Mouse (Mus musculus): Measurements from ENCODE around the gene Atf7ip. TPM values are rescaled to one million over a fixed set of nuclear protein-coding genes. Genes with fewer than 3 reads are reported as not detected.

Gene Atf7ip
- total and polyA plus RNA-seq, 2 experiments from 2014 or later, result 28.7 to 43.1 TPM

- TF ChIP-seq CTCF (IDR thresholded peaks at IDR 0.05), result no peak
- no peak overlapping the region for H3K9ac ChIP-seq (replicated peaks; ENCODE audit: low read length, poor library complexity, severe bottlenecking)
- DNase-seq (ENCODE audit: low spot score) (no peak), ATAC-seq (ENCODE audit: low FRiP score) (no peak)
- no peaks in the 10 kb centered on the region for H3K4me1 ChIP-seq (ENCODE audit: insufficient read depth, low read length)
- H3K27ac ChIP-seq (ENCODE audit: low read depth, low read length), result no peak overlapping the region
- H3K9me3 ChIP-seq (ENCODE audit: low read length), result no peaks in the 10 kb centered on the region
- H3K27me3 ChIP-seq (ENCODE audit: insufficient read depth, low read length), result no peaks in the 10 kb centered on the region
- H3K36me3 ChIP-seq (ENCODE audit: insufficient read depth, low read length), result no peaks in the 10 kb centered on the region
- no peak overlapping the region for H3K4me3 ChIP-seq (ENCODE audit: low read depth, low read length)
- 85% methylated on average over 6 of the region's 6 CpGs for WGBS
- H3K4me2 ChIP-seq (ENCODE audit: low read depth, low read length, poor library complexity, severe bottlenecking), result no peak overlapping the region
Measured at GRCm38 (mm10) chr6:136633719-136634118, 127.8 kb downstream of the Atf7ip start.

DNA sequence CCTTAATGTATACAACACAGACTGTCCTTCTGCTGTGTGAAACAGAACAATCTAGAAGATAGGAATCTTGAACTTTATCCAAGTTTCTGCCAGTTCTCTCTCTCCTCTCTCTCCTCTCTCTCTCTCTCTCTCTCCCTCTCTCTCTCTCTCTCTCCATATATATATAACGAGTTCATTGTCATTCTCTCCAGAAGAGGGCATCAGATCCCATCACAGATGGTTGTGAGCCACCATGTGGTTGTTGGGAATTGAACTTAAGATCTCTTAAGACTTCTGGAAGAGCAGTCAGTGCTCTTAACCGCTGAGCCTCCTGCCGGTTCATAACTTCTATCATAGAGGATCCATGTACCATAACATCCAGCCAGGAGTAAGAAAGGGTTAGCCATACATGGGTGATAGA, 129.0 kb downstream of the Atf7ip start:
- no peak overlapping the region for H3K9ac ChIP-seq (replicated peaks; ENCODE audit: low read length, poor library complexity, severe bottlenecking)
- H3K36me3 ChIP-seq (ENCODE audit: insufficient read depth, low read length), result no peaks in the 10 kb centered on the region
- H3K4me1 ChIP-seq (ENCODE audit: insufficient read depth, low read length), result no peaks in the 10 kb centered on the region
- no peak overlapping the region for H3K27ac ChIP-seq (ENCODE audit: low read depth, low read length)
- H3K4me2 ChIP-seq (ENCODE audit: low read depth, low read length, poor library complexity, severe bottlenecking), result no peak overlapping the region
- DNase-seq (ENCODE audit: low spot score), result no peak
- ATAC-seq (ENCODE audit: low FRiP score), result no peak
- no peaks in the 10 kb centered on the region for H3K27me3 ChIP-seq (ENCODE audit: insufficient read depth, low read length)
- no peak overlapping the region for H3K4me3 ChIP-seq (ENCODE audit: low read depth, low read length)
- TF ChIP-seq CTCF (IDR thresholded peaks at IDR 0.05), result peak; percentile 19; the same call in 1 of the 2 replicates
- H3K9me3 ChIP-seq (ENCODE audit: low read length), result no peaks in the 10 kb centered on the region
- WGBS, result 81% methylated on average over 3 of the region's 3 CpGs

DNA sequence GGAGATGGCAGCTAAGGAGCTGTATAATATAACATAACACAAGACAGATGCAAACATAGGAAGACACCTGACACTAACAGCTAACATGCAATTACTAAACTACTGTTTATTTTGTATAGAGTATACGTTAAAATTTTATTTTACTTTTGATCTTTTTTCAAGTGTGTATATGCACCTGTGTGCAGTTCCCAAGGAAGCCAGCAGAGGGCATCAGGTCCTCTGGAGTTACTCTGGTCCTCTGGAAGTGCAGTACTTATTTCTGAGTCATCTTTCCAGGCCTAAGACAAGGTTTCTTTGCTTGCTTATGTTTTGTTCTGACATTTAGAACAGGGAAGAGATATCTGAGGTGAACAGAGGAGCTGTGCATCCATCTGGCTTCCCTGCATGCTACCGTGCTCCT, 138.2 kb downstream of the Atf7ip start:
- H3K27me3 ChIP-seq (ENCODE audit: insufficient read depth, low read length), result no peaks in the 10 kb centered on the region
- H3K27ac ChIP-seq (ENCODE audit: low read depth, low read length), result no peak overlapping the region
- H3K4me1 ChIP-seq (ENCODE audit: insufficient read depth, low read length), result no peaks in the 10 kb centered on the region
- H3K9ac ChIP-seq (replicated peaks; ENCODE audit: low read length, poor library complexity, severe bottlenecking), result no peak overlapping the region
- no peaks in the 10 kb centered on the region for H3K9me3 ChIP-seq (ENCODE audit: low read length)
- no peak for ATAC-seq (ENCODE audit: low FRiP score)
- H3K4me2 ChIP-seq (ENCODE audit: low read depth, low read length, poor library complexity, severe bottlenecking), result no peak overlapping the region
- TF ChIP-seq CTCF (IDR thresholded peaks at IDR 0.05), result peak; percentile 48
- H3K4me3 ChIP-seq (ENCODE audit: low read depth, low read length), result no peak overlapping the region
- 94% methylated on average over 2 of the region's 2 CpGs for WGBS
- H3K36me3 ChIP-seq (ENCODE audit: insufficient read depth, low read length), result no peaks in the 10 kb centered on the region
- no peak for DNase-seq (ENCODE audit: low spot score)

- H3K27me3 ChIP-seq (ENCODE audit: insufficient read depth, low read length), result no peaks in the 10 kb centered on the region
- no peaks in the 10 kb centered on the region for H3K4me1 ChIP-seq (ENCODE audit: insufficient read depth, low read length)
- H3K9me3 ChIP-seq (ENCODE audit: low read length), result no peaks in the 10 kb centered on the region
- H3K9ac ChIP-seq (replicated peaks; ENCODE audit: low read length, poor library complexity, severe bottlenecking), result no peak overlapping the region
- DNase-seq (ENCODE audit: low spot score), result no peak
- no peak overlapping the region for H3K4me2 ChIP-seq (ENCODE audit: low read depth, low read length, poor library complexity, severe bottlenecking)
- TF ChIP-seq CTCF (IDR thresholded peaks at IDR 0.05), result no peak
- no peak overlapping the region for H3K27ac ChIP-seq (ENCODE audit: low read depth, low read length)
- H3K4me3 ChIP-seq (ENCODE audit: low read depth, low read length), result no peak overlapping the region
- WGBS, result 68% methylated on average over 9 of the region's 9 CpGs
- no peak for ATAC-seq (ENCODE audit: low FRiP score)
- no peaks in the 10 kb centered on the region for H3K36me3 ChIP-seq (ENCODE audit: insufficient read depth, low read length)
Measured at GRCm38 (mm10) chr6:136645754-136646153, 139.8 kb downstream of the Atf7ip start.

DNA sequence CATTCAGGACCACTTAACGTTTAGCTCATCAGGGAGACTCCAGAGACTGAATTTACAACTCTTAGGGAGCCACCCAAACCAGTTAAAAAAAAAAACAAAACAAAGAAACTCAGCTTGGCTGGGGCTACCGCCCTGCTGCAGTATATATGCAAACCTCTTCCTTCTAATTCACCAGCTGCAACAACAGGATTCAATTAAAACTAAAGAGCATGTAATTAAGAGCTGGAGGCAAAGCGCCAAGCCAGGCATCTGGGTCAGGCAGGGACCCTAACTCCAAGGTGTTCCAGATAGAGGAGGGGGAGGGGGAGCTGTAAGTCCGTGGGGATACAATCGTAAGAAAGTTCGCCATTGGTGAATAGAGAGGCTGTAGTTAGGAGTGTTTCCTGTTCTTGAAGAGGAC, 140.2 kb downstream of the Atf7ip start:
- 41% methylated on average over 6 of the region's 6 CpGs for WGBS
- H3K4me3 ChIP-seq (ENCODE audit: low read depth, low read length), result no peak overlapping the region
- TF ChIP-seq CTCF (IDR thresholded peaks at IDR 0.05), result no peak
- no peaks in the 10 kb centered on the region for H3K4me1 ChIP-seq (ENCODE audit: insufficient read depth, low read length)
- no peak overlapping the region for H3K9ac ChIP-seq (replicated peaks; ENCODE audit: low read length, poor library complexity, severe bottlenecking)
- H3K36me3 ChIP-seq (ENCODE audit: insufficient read depth, low read length), result no peaks in the 10 kb centered on the region
- no peaks in the 10 kb centered on the region for H3K27me3 ChIP-seq (ENCODE audit: insufficient read depth, low read length)
- no peak overlapping the region for H3K4me2 ChIP-seq (ENCODE audit: low read depth, low read length, poor library complexity, severe bottlenecking)
- ATAC-seq (ENCODE audit: low FRiP score) (no peak), DNase-seq (ENCODE audit: low spot score) (peak; percentile 49)
- no peak overlapping the region for H3K27ac ChIP-seq (ENCODE audit: low read depth, low read length)
- no peaks in the 10 kb centered on the region for H3K9me3 ChIP-seq (ENCODE audit: low read length)

- H3K4me2 ChIP-seq (ENCODE audit: low read depth, low read length, poor library complexity, severe bottlenecking), result no peak overlapping the region
- H3K27me3 ChIP-seq (ENCODE audit: insufficient read depth, low read length), result no peaks in the 10 kb centered on the region
- H3K4me3 ChIP-seq (ENCODE audit: low read depth, low read length), result no peak overlapping the region
- no peak overlapping the region for H3K9ac ChIP-seq (replicated peaks; ENCODE audit: low read length, poor library complexity, severe bottlenecking)
- no peak overlapping the region for H3K27ac ChIP-seq (ENCODE audit: low read depth, low read length)
- ATAC-seq (ENCODE audit: low FRiP score) (no peak), DNase-seq (ENCODE audit: low spot score) (no peak)
- TF ChIP-seq CTCF (IDR thresholded peaks at IDR 0.05), result no peak
- no peaks in the 10 kb centered on the region for H3K9me3 ChIP-seq (ENCODE audit: low read length)
- 80% methylated on average over 10 of the region's 10 CpGs for WGBS
- no peaks in the 10 kb centered on the region for H3K36me3 ChIP-seq (ENCODE audit: insufficient read depth, low read length)
- H3K4me1 ChIP-seq (ENCODE audit: insufficient read depth, low read length), result no peaks in the 10 kb centered on the region
Measured at GRCm38 (mm10) chr6:136647455-136647861, 141.5 kb downstream of the Atf7ip start.
